Mouse (Mus musculus) embryonic facial prominence, embryonic 15.5 days (tissue): ENCODE data around the gene Pdzrn3. TPM values are rescaled to one million over a fixed set of nuclear protein-coding genes. Genes with fewer than 3 reads are reported as not detected.

Source experiments
- ATAC-seq: fragments of 200-750 bp; cut with Nextera tagmentation; 2 replicates; pipeline ENCODE4 v1.8.0; 2017; ENCODE audit warnings: low read depth, moderate TSS enrichment; ENCODE audit not compliant: insufficient number of reproducible peaks, low FRiP score, low TSS enrichment
- H3K27ac ChIP-seq: fragments of 300-500 bp; sonication (generic); replicated peaks from 2 replicates; pipeline ENCODE4 v1.5.1; 2015; ENCODE audit warnings: mild to moderate bottlenecking, inconsistent platforms
- H3K27me3 ChIP-seq: fragments of 300-500 bp; sonication (generic); 2 replicates; pipeline ENCODE4 v1.6.1; 2015; ENCODE audit warnings: inconsistent platforms
- H3K36me3 ChIP-seq: fragments of 300-500 bp; sonication (generic); 2 replicates; pipeline ENCODE4 v1.6.1; 2015; ENCODE audit warnings: mild to moderate bottlenecking, inconsistent platforms
- H3K4me1 ChIP-seq: fragments of 300-500 bp; sonication (generic); 2 replicates; pipeline ENCODE4 v1.6.1; 2015; ENCODE audit warnings: inconsistent platforms
- H3K4me2 ChIP-seq: fragments of 300-500 bp; sonication (generic); replicated peaks from 2 replicates; pipeline ENCODE4 v1.6.1; 2015; ENCODE audit warnings: mild to moderate bottlenecking, inconsistent platforms
- H3K4me3 ChIP-seq: fragments of 300-500 bp; sonication (generic); replicated peaks from 2 replicates; pipeline ENCODE4 v1.5.1; 2015; ENCODE audit warnings: mild to moderate bottlenecking, inconsistent platforms
- H3K9ac ChIP-seq: fragments of 300-500 bp; sonication (generic); 2 replicates; pipeline ENCODE4 v1.6.1; 2015; ENCODE audit warnings: inconsistent platforms
- H3K9me3 ChIP-seq: fragments of 300-500 bp; sonication (generic); replicated peaks from 2 replicates; pipeline ENCODE4 v1.6.1; 2016; ENCODE audit warnings: inconsistent platforms
- WGBS: fragments of 180-500 bp; shearing (Covaris S2); methylation state at CpG from one replicate; pipeline ENCODE4 v1.1.7; 2015; 5-methylcytosine and 5-hydroxymethylcytosine counted together
- polyA plus RNA-seq: library from polyadenylated mRNA; unstranded; fragments of >200 nt; fragmentation: Nextera tagmentation; extraction: Ambion mirVana; gene quantifications from 2 replicates; pipeline ENCODE4 v1.2.1, GENCODE M21; 2015

The Pdzrn3 gene
- polyA plus RNA-seq, 1 experiment from 2014 or later = 17.0 TPM

DNA sequence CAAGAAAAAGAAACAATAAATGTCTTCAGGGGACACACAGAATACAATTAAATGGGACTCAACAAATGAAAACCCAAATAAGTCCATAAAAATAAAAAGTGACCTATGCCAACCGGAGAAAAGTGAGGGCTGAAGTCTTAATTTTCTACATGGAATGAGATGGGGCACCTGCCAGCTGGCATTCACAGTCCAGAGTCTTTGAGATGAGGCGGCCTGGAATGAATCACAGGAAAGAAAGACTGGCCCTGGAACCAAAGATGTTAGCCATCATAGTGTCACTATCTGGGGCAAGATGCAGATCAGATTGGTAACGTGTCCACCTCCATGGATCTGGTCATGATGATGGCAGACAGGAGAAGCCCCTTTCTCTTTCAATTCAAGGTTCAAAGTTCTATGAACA is 50.5 kb downstream of the Pdzrn3 start:
- no peak for ATAC-seq
- H3K4me3 ChIP-seq = no peak overlapping the region
- WGBS = 88% methylated on average over 3 of the region's 3 CpGs
- no peak overlapping the region for H3K4me2 ChIP-seq
- H3K27ac ChIP-seq = no peak overlapping the region
- no peak overlapping the region for H3K9ac ChIP-seq
- peaks cover 44% of the 10 kb centered on the region for H3K4me1 ChIP-seq
- no peaks in the 10 kb centered on the region for H3K9me3 ChIP-seq
- H3K27me3 ChIP-seq = no peaks in the 10 kb centered on the region
- H3K36me3 ChIP-seq = no peaks in the 10 kb centered on the region

GRCm38 (mm10) chr6:101325842-101326639 is 51.7 kb downstream of the Pdzrn3 start:
- H3K36me3 ChIP-seq = no peaks in the 10 kb centered on the region
- H3K4me1 ChIP-seq = peaks cover 33% of the 10 kb centered on the region
- H3K4me3 ChIP-seq = no peak overlapping the region
- no peaks in the 10 kb centered on the region for H3K9me3 ChIP-seq
- no peaks in the 10 kb centered on the region for H3K27me3 ChIP-seq
- no peak; the same call in 1 of the 2 replicates for ATAC-seq
- WGBS = 47% methylated on average over 3 of the region's 3 CpGs
- no peak overlapping the region for H3K4me2 ChIP-seq
- H3K9ac ChIP-seq = no peak overlapping the region
- no peak overlapping the region for H3K27ac ChIP-seq

DNA sequence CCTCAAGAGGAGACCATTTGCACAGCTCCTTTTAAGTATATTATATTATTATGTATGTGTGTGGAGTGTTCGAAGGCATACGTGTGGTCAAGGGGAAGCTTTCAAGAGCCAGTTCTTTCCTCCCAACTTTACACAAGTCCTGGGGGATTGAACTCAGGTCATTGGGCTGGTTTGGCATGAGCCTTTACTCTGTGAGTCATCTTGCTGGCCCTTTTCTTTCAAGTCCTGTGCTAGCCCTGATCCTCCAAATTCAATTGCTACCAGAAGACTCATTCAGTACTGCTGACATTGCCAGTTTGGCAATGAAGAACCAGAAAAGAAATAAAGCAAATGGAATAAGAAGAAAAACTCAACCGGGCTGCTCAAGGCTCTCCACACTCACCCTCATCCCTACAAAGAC is 55.1 kb downstream of the Pdzrn3 start:
- no peak for ATAC-seq
- Histone ChIP-seq H3K9ac (no peak overlapping the region), H3K9me3 (no peaks in the 10 kb centered on the region), H3K36me3 (no peaks in the 10 kb centered on the region), H3K4me1 (peaks cover 20% of the 10 kb centered on the region), H3K4me2 (no peak overlapping the region), H3K27ac (no peak overlapping the region), H3K4me3 (no peak overlapping the region), H3K27me3 (no peaks in the 10 kb centered on the region)
- 93% methylated on average over 3 of the region's 3 CpGs for WGBS

DNA sequence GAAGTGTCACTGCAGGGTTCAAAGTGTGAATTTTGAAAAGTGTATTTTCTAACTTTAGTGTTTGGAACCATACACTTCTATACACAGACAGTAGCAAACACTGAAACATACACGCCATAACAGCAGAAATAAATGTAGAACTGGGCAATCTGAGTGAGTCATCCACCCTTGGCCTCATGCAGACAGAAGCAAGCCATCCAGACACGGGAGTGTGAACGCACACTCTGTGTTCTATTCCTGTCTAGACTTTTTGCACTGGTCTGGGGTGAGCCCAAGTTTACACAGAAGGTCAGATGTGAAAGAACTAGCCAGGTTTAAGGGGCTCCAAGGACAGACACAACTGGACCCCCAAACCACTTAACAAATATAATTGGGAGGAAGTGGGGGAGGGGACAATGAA is 57.3 kb downstream of the Pdzrn3 start:
- Histone ChIP-seq H3K9me3 (no peaks in the 10 kb centered on the region), H3K4me3 (no peak overlapping the region), H3K27ac (no peak overlapping the region), H3K4me2 (no peak overlapping the region), H3K27me3 (no peaks in the 10 kb centered on the region), H3K4me1 (peaks cover 21% of the 10 kb centered on the region), H3K36me3 (no peaks in the 10 kb centered on the region), H3K9ac (no peak overlapping the region)
- no peak for ATAC-seq
- 86% methylated on average over 3 of the region's 3 CpGs for WGBS

GRCm38 (mm10) chr6:101319374-101319967 is 58.2 kb downstream of the Pdzrn3 start:
- Histone ChIP-seq H3K4me2 (no peak overlapping the region), H3K36me3 (no peaks in the 10 kb centered on the region), H3K27me3 (no peaks in the 10 kb centered on the region), H3K9ac (no peak overlapping the region), H3K4me1 (peaks cover 21% of the 10 kb centered on the region), H3K9me3 (no peaks in the 10 kb centered on the region), H3K4me3 (no peak overlapping the region), H3K27ac (peak overlapping the region; percentile 83)
- ATAC-seq = no peak; the same call in 1 of the 2 replicates
- WGBS = 30% methylated on average over 7 of the region's 7 CpGs

- H3K4me3 ChIP-seq = no peak overlapping the region
- H3K9me3 ChIP-seq = no peaks in the 10 kb centered on the region
- no peaks in the 10 kb centered on the region for H3K36me3 ChIP-seq
- H3K9ac ChIP-seq = no peak overlapping the region
- H3K4me2 ChIP-seq = no peak overlapping the region
- ATAC-seq = no peak
- WGBS = 25% methylated on average over 6 of the region's 6 CpGs
- H3K27me3 ChIP-seq = no peaks in the 10 kb centered on the region
- H3K27ac ChIP-seq = peak overlapping the region; percentile 39
- peaks cover 26% of the 10 kb centered on the region for H3K4me1 ChIP-seq
Observed at GRCm38 (mm10) chr6:101318530-101318929, 59.2 kb downstream of the Pdzrn3 start.

GRCm38 (mm10) chr6:101311446-101311845 is 66.3 kb downstream of the Pdzrn3 start:
- no peak overlapping the region for H3K9ac ChIP-seq
- no peak overlapping the region for H3K4me2 ChIP-seq
- no peaks in the 10 kb centered on the region for H3K27me3 ChIP-seq
- no peak overlapping the region for H3K4me3 ChIP-seq
- H3K4me1 ChIP-seq = peaks cover 50% of the 10 kb centered on the region
- no peak for ATAC-seq
- no peaks in the 10 kb centered on the region for H3K9me3 ChIP-seq
- H3K36me3 ChIP-seq = no peaks in the 10 kb centered on the region
- WGBS = 37% methylated on average over 6 of the region's 6 CpGs
- no peak overlapping the region for H3K27ac ChIP-seq

GRCm38 (mm10) chr6:101310491-101310890 is 67.2 kb downstream of the Pdzrn3 start:
- Histone ChIP-seq H3K9ac (no peak overlapping the region), H3K4me3 (no peak overlapping the region), H3K36me3 (no peaks in the 10 kb centered on the region), H3K4me2 (no peak overlapping the region), H3K9me3 (no peaks in the 10 kb centered on the region), H3K27ac (peak overlapping the region; percentile 39; the same call in 1 of the 2 replicates), H3K4me1 (peaks cover 58% of the 10 kb centered on the region), H3K27me3 (no peaks in the 10 kb centered on the region)
- no peak for ATAC-seq
- WGBS = 66% methylated on average over 9 of the region's 9 CpGs

DNA sequence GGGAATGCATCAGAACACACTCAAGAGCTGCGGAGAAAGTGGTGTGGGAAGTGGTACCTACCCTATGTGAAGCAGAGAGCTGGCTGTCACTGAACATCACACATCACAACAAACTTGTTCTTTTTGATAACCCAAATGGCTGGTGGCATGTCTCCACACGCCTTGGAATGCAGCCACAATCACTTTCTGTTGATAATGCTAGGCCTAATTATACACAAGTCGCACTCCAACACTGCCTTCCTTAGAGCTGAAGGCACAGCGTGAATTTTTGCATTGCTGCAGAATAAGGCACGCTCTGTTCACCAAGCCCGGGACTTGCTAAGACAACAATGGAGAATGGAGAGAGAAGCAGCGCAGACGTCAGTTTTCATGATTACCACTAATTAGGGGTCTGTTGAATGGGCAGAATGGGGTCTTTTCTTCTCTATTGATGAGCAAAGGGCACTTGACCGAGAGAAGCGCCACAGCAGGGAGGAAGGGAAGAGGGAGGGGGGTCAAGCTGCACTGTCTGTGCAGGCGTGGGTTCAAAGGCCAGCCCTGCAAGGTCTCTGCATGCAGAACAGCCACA is 69.6 kb downstream of the Pdzrn3 start:
- WGBS = 56% methylated on average over 11 of the region's 11 CpGs
- H3K4me3 ChIP-seq = no peak overlapping the region
- no peak overlapping the region for H3K4me2 ChIP-seq
- peak overlapping the region; percentile 63 for H3K27ac ChIP-seq
- no peaks in the 10 kb centered on the region for H3K27me3 ChIP-seq
- peaks cover 60% of the 10 kb centered on the region for H3K4me1 ChIP-seq
- H3K36me3 ChIP-seq = 0 out of 2 replicates have a peak, but pooled peaks cover 4% of the 10 kb centered on the region
- H3K9ac ChIP-seq = no peak overlapping the region
- no peak for ATAC-seq
- no peaks in the 10 kb centered on the region for H3K9me3 ChIP-seq

DNA sequence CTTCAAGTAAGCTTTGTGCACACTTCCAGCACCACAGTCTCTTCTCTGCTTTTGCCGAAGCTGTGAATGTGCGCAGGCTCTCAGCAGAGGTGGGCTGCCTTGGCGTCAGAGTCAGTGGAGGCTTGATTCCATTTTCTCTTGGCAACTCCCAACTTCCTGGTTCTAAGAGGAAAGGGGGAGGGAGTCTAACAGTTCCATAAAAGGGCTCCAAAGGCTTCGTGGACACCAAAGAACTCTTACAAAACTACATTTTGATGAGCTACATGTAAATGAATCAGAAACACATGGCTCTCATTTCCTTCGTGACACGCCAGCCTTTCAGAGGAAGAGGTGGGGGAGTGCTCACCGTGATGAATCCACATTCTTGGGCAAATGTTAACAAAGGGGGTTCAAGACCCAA is 70.9 kb downstream of the Pdzrn3 start:
- no peak overlapping the region for H3K4me2 ChIP-seq
- peak; percentile 67 for ATAC-seq
- WGBS = 24% methylated on average over 7 of the region's 7 CpGs

DNA sequence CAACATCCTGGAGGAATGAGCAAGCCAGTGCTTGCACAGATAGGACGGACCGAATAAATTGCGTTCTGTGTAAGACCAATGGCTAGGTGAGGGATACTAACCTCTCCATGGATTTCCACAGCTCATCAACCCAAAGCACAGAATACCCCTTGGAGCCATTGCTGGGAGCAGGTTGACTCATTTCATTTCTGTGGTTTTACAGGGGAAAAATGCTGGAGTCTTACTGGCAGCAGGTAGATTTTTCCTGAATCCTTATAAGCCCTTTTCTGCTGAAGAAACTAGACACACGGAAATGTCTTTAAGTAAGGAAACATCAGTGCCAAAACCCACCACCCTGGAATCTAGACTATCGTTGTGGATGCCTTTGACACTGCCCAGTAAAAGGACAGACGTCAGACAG is 72.2 kb downstream of the Pdzrn3 start:
- 79% methylated on average over 6 of the region's 6 CpGs for WGBS
- H3K27me3 ChIP-seq = no peaks in the 10 kb centered on the region
- no peak overlapping the region for H3K4me2 ChIP-seq
- 0 out of 2 replicates have a peak, but pooled peaks cover 4% of the 10 kb centered on the region for H3K36me3 ChIP-seq
- H3K4me3 ChIP-seq = no peak overlapping the region
- H3K9ac ChIP-seq = no peak overlapping the region
- 0 out of 2 replicates have a peak overlapping the region, but pooled peaks have one; percentile 77 for H3K27ac ChIP-seq
- no peak for ATAC-seq
- H3K9me3 ChIP-seq = no peaks in the 10 kb centered on the region
- peaks cover 51% of the 10 kb centered on the region for H3K4me1 ChIP-seq

More for the DNA sequence above, 70.9 kb downstream of the Pdzrn3 start:
- Histone ChIP-seq H3K36me3 (0 out of 2 replicates have a peak, but pooled peaks cover 4% of the 10 kb centered on the region), H3K4me3 (no peak overlapping the region), H3K4me1 (peaks cover 60% of the 10 kb centered on the region), H3K9me3 (no peaks in the 10 kb centered on the region), H3K27me3 (no peaks in the 10 kb centered on the region), H3K27ac (peak overlapping the region; percentile 81), H3K9ac (no peak overlapping the region)
